Mouse (Mus musculus): ENCODE data around the gene Cldn34c2. TPM values are rescaled to one million over a fixed set of nuclear protein-coding genes. Genes with fewer than 3 reads are reported as not detected.
"Not testable (repeated sequence)": the region's sequence is repeated elsewhere in the genome, so short reads cannot be mapped to it uniquely, and the experiment has no call there.

Gene Cldn34c2
- polyA plus RNA-seq (2012; ENCODE audit: insufficient read depth, low replicate concordance), result not detected in 2 replicates

- not testable (repeated sequence) for H3K27me3 ChIP-seq (replicated peaks); H3K36me3 ChIP-seq (replicated peaks; ENCODE audit: low read length); H3K4me1 ChIP-seq; H3K4me3 ChIP-seq (replicated peaks); H3K9me3 ChIP-seq
Measured at GRCm38 (mm10) chrX:123581400-123581799, at the start of gene Cldn34c2. Cldn34c2 (plus strand) TSS chrX:123581700.

GRCm38 (mm10) chrX:123551378-123551777, 30.1 kb upstream of the Cldn34c2 start:
- H3K27me3 ChIP-seq (replicated peaks); H3K4me3 ChIP-seq (replicated peaks); H3K4me1 ChIP-seq; H3K36me3 ChIP-seq (replicated peaks; ENCODE audit: low read length); H3K9me3 ChIP-seq: not testable (repeated sequence)

GRCm38 (mm10) chrX:123612158-123612828, 30.8 kb downstream of the Cldn34c2 start:
- H3K27me3 ChIP-seq (replicated peaks); H3K9me3 ChIP-seq; H3K36me3 ChIP-seq (replicated peaks; ENCODE audit: low read length); H3K4me3 ChIP-seq (replicated peaks); H3K4me1 ChIP-seq: not testable (repeated sequence)

Other genes starting within 250 kb of the Cldn34c2 start
- not detected in 2 replicates for gene Gm17467, start 123.1 kb downstream of the Cldn34c2 start, polyA plus RNA-seq (2012; ENCODE audit: insufficient read depth, low replicate concordance)
- not detected in 2 replicates for gene Cldn34c3, start 212.0 kb downstream of the Cldn34c2 start, polyA plus RNA-seq (2012; ENCODE audit: insufficient read depth, low replicate concordance)

All from megakaryocyte, embryonic 14.5 days (primary cell).